Mouse (Mus musculus) limb, embryonic 14.5 days (tissue): Measurements from ENCODE around the gene Gm20388. TPM values are rescaled to one million over a fixed set of nuclear protein-coding genes. Genes with fewer than 3 reads are reported as not detected.

Source experiments
- ATAC-seq: fragments of 200-750 bp; cut with Nextera tagmentation; 2 replicates; pipeline ENCODE4 v1.8.0; 2017; ENCODE audit warnings: low read depth, moderate number of reproducible peaks, moderate TSS enrichment; ENCODE audit not compliant: low FRiP score
- DNase-seq: peaks from one replicate; pipeline ENCODE4 v3.0.0-alpha.2; 2015; ENCODE audit warnings: low spot score
- H3K27ac ChIP-seq: fragments of 300-500 bp; sonication (generic); replicated peaks from 2 replicates; pipeline ENCODE4 v1.5.1; 2014; ENCODE audit warnings: low read depth, mild to moderate bottlenecking, low read length, moderate library complexity, mixed read lengths
- H3K27me3 ChIP-seq: fragments of 300-500 bp; sonication (generic); 2 replicates; pipeline ENCODE4 v1.6.1; 2014; ENCODE audit warnings: low read length, mixed read lengths; ENCODE audit not compliant: control insufficient read depth, insufficient read depth
- H3K36me3 ChIP-seq: fragments of 300-500 bp; sonication (generic); 2 replicates; pipeline ENCODE4 v1.6.1; 2014; ENCODE audit warnings: mild to moderate bottlenecking, low read length, moderate library complexity, mixed read lengths; ENCODE audit not compliant: control insufficient read depth, insufficient read depth
- H3K4me1 ChIP-seq: fragments of 300-500 bp; sonication (generic); 2 replicates; pipeline ENCODE4 v1.6.1; 2014; ENCODE audit warnings: antibody characterized with exemption, low read length, mixed read lengths; ENCODE audit not compliant: control insufficient read depth, insufficient read depth
- H3K4me2 ChIP-seq: fragments of 300-500 bp; sonication (generic); replicated peaks from 2 replicates; pipeline ENCODE4 v1.6.1; 2014; ENCODE audit warnings: low read depth, mild to moderate bottlenecking, low read length, moderate library complexity; ENCODE audit not compliant: severe bottlenecking
- H3K4me3 ChIP-seq: fragments of 300-500 bp; sonication (generic); replicated peaks from 2 replicates; pipeline ENCODE4 v1.5.1; 2014; ENCODE audit warnings: low read length
- H3K9ac ChIP-seq: fragments of 300-500 bp; sonication (generic); 2 replicates; pipeline ENCODE4 v1.6.1; 2014; ENCODE audit warnings: mild to moderate bottlenecking, low read depth, low read length, moderate library complexity; ENCODE audit not compliant: severe bottlenecking
- H3K9me3 ChIP-seq: fragments of 300-500 bp; sonication (generic); 2 replicates; pipeline ENCODE4 v1.6.1; 2016; ENCODE audit warnings: low read length; ENCODE audit not compliant: control insufficient read depth
- POLR2A ChIP-seq: fragments of 200-500 bp; IDR thresholded peaks from 2 replicates; pipeline ENCODE4 v1.8.0; 2012; ENCODE audit warnings: inconsistent platforms, mild to moderate bottlenecking, moderate library complexity, borderline replicate concordance; ENCODE audit not compliant: insufficient read depth, insufficient read length; ENCODE audit errors: extremely low read depth
- WGBS: fragments of 180-500 bp; shearing (Covaris S2); extraction: QIAGEN DNeasy Blood & Tissue Kit; methylation state at CpG from one replicate; pipeline ENCODE4 v1.1.7; 2014; 5-methylcytosine and 5-hydroxymethylcytosine counted together
- polyA plus RNA-seq, 2 experiments: library from polyadenylated mRNA; depleted of rRNA in 1 of 2; stranded (reverse) in 1 of 2; unstranded in 1 of 2; fragments of >200 nt; fragmentation: Nextera tagmentation in 1 of 2; extraction: Ambion mirVana in 1 of 2; gene quantifications; 2 replicates each; pipeline versions ENCODE4 v1.2.1 to v1.2.3; 2012 to 2014

Gm20388 gene
- polyA plus RNA-seq, 2 experiments, result 1.9 to 49.9 TPM

- WGBS, result 2% methylated on average over 33 of the region's 33 CpGs
- peaks cover 47% of the 10 kb centered on the region for H3K4me1 ChIP-seq
- DNase-seq, result peak; percentile 83
- peak overlapping the region; percentile 41 for H3K4me2 ChIP-seq
- H3K9me3 ChIP-seq, result no peaks in the 10 kb centered on the region
- no peaks in the 10 kb centered on the region for H3K27me3 ChIP-seq
- no peak for TF ChIP-seq POLR2A
- 0 out of 2 replicates have a peak overlapping the region, but pooled peaks have one; percentile 3 for H3K9ac ChIP-seq
- no peaks in the 10 kb centered on the region for H3K36me3 ChIP-seq
- ATAC-seq, result peak; percentile 85
- peak overlapping the region; percentile 79 for H3K27ac ChIP-seq
- H3K4me3 ChIP-seq, result peak overlapping the region; percentile 5; the same call in 1 of the 2 replicates
These were observed 506.1 kb downstream of the Gm20388 start for GRCm38 (mm10) chr8:120416522-120417394.

GRCm38 (mm10) chr8:120418188-120418587, 507.5 kb downstream of the Gm20388 start:
- Histone ChIP-seq H3K9ac (no peak overlapping the region), H3K9me3 (no peaks in the 10 kb centered on the region), H3K4me3 (no peak overlapping the region), H3K4me2 (no peak overlapping the region), H3K27me3 (no peaks in the 10 kb centered on the region), H3K36me3 (no peaks in the 10 kb centered on the region), H3K27ac (no peak overlapping the region), H3K4me1 (peaks cover 49% of the 10 kb centered on the region)
- DNase-seq (no peak), ATAC-seq (no peak)
- WGBS, result 58% methylated on average over 5 of the region's 5 CpGs
- no peak for TF ChIP-seq POLR2A

- no peak for DNase-seq
- Histone ChIP-seq H3K4me2 (no peak overlapping the region), H3K9ac (no peak overlapping the region), H3K27me3 (no peaks in the 10 kb centered on the region), H3K36me3 (no peaks in the 10 kb centered on the region), H3K9me3 (no peaks in the 10 kb centered on the region), H3K27ac (no peak overlapping the region), H3K4me3 (no peak overlapping the region), H3K4me1 (peaks cover 64% of the 10 kb centered on the region)
- ATAC-seq, result no peak
- TF ChIP-seq POLR2A, result no peak
- 75% methylated on average over 9 of the region's 9 CpGs for WGBS
These were observed 509.0 kb downstream of the Gm20388 start for GRCm38 (mm10) chr8:120419675-120420074.

- 60% methylated on average over 5 of the region's 5 CpGs for WGBS
- H3K27ac ChIP-seq, result no peak overlapping the region
- no peaks in the 10 kb centered on the region for H3K27me3 ChIP-seq
- no peak for TF ChIP-seq POLR2A
- H3K4me1 ChIP-seq, result peaks cover 69% of the 10 kb centered on the region
- no peaks in the 10 kb centered on the region for H3K9me3 ChIP-seq
- no peak for DNase-seq
- H3K9ac ChIP-seq, result no peak overlapping the region
- H3K4me3 ChIP-seq, result no peak overlapping the region
- ATAC-seq, result no peak
- H3K4me2 ChIP-seq, result no peak overlapping the region
- H3K36me3 ChIP-seq, result no peaks in the 10 kb centered on the region
These were observed 509.6 kb downstream of the Gm20388 start for GRCm38 (mm10) chr8:120420226-120420625.

GRCm38 (mm10) chr8:120421638-120422037, 511.0 kb downstream of the Gm20388 start:
- Histone ChIP-seq H3K9me3 (no peaks in the 10 kb centered on the region), H3K4me2 (no peak overlapping the region), H3K9ac (no peak overlapping the region), H3K27me3 (no peaks in the 10 kb centered on the region), H3K36me3 (no peaks in the 10 kb centered on the region), H3K4me3 (no peak overlapping the region), H3K27ac (no peak overlapping the region), H3K4me1 (peaks cover 69% of the 10 kb centered on the region)
- DNase-seq, result no peak
- ATAC-seq, result no peak
- 14% methylated on average over 9 of the region's 9 CpGs for WGBS
- TF ChIP-seq POLR2A, result no peak
